Mouse (Mus musculus) NIH3T3 (cell line): Measurements from ENCODE around the gene Syt15.
A peak's percentile ranks its signal among the peaks of the same experiment; 100 is the strongest.
"Not testable (repeated sequence)": the region's sequence is repeated elsewhere in the genome, so short reads cannot be mapped to it uniquely, and the experiment has no call there.

ENCODE experiments used
- DNase-seq: peaks from one replicate; pipeline ENCODE4 v3.0.0-alpha.2; 2012; ENCODE audit warnings: low read depth

Gene Syt15

DNA sequence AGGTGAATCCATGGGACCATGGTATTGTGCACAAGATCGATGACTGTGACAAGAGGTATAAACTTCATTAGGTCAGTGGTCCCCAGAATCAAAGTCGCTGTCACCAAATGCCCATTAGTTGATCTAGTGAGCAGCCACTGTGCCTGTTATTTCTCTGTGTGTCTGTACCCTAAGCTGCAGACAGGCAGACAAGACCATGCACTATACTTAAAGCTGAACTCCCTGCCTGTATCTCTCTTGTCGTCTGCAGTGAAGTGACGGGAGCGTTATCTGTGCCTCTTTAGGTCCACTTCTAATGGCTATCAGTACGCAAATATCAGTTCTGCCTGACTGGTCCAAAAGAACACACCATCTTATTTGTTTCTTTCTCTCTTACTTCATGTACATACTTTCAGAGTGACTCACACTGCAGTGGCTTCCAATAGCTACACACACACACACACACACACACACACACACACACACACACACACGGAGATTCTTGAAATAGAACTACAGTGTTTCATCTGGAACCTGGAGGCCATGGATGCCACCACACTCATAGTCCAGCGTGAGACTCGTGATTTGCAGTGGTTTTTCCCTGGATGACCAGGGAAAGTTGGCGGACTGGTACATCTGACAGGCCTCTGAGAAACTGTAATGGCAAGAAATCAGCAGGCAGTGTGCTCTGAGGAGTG lies 9.6 kb downstream of the Syt15 start:
- peak; percentile 75 for DNase-seq

GRCm38 (mm10) chr14:34232340-34232739 lies 12.9 kb downstream of the Syt15 start:
- DNase-seq: no peak

DNA sequence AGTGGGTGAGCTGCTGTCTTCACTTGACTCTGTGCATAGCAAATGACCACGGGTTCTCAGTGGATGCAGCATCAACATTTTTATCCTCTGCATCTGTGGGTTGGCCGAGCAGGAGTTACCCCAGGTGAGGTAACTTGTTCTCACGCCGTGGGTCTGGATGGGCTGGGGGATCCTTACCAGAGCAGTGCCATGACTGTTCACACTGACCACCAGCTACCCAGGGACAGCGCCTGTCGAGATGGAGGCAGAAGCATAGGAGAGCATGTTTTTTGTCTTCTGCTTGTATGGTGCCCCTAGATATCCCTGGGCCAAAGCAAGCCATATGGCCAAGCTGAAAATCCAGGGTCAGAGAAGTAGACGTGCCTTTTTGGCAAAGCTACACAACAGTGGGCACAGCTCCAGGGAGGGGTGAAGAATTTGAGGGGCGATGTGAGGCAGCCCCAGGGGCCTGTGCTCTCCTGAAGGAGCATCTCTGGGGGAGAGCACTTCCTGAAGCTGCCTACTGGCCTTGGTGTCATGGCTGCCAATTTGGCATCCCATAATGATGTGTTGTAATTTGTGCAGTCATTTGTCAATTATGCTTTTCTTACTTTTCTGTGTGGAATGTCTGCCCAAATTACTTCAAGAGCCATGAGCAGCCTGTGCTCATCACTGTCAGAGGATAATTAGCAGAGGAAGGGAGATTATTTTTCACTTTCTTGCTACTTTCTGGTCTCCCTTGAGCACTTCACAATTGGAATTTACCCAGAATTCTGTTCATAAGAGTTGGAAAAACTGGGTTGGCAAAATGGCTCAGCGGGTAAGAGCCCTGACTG lies 13.7 kb downstream of the Syt15 start:
- no peak for DNase-seq

DNA sequence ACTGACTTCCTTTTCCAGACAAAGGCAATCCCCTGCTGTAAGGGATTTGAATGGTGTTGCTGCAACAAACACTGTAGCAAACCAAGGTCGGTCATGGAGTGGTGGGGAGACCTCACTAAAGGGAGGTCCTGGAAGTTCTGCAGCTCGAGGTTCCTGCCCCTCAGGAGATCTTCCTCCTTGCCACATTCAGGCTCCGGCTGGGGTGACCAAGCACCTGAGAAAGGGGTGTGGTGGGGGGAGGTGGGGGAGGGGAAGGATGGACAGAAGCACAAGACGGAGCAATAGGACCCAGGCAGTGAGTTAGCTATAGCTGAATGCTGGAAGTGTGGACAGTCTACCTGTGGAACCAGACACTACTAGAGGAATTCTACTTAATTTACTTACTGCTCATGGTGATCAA lies 14.5 kb downstream of the Syt15 start:
- DNase-seq: no peak

- DNase-seq: peak; percentile 78
Measured at GRCm38 (mm10) chr14:34234630-34235380, 15.4 kb downstream of the Syt15 start.

DNA sequence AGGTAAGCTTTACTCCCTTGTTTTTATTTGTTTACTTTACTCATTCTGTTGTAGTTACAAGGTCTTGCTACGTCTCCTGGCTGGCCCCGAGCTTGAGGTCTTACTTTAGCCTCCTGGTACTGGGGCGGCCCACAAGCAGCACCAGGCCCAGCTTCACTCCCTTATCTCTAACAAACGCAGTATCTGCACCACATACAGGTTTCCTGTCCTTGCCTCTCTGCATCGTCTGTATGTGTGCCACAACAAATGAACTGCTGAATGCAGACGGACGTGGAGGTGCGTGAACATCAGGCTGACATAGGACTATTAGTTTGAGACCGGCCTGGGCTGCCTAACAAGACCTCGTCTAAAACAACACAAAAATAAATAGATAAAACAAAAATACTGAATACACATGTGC lies 20.9 kb downstream of the Syt15 start:
- DNase-seq: no peak

DNA sequence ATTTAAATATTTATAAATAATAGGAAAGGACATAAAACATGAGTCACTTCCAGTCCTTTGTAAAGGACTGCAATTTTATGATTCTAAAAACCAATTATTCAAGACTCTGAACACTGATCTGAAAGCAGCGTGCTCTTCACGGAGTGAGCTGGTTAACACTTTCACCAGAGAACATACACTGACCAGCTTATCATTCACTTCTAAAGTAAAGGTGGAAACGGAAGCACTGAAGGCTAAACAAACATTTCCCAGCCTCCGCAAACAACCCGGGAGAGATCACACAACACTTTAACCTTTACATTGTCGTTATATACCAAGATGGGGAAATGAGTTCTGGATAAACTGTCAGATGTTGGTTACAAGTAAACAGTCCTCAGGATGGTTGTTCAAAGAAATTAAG lies 21.3 kb downstream of the Syt15 start:
- no peak for DNase-seq

- no peak for DNase-seq
Measured at GRCm38 (mm10) chr14:34252470-34253145, 33.2 kb downstream of the Syt15 start.

DNA sequence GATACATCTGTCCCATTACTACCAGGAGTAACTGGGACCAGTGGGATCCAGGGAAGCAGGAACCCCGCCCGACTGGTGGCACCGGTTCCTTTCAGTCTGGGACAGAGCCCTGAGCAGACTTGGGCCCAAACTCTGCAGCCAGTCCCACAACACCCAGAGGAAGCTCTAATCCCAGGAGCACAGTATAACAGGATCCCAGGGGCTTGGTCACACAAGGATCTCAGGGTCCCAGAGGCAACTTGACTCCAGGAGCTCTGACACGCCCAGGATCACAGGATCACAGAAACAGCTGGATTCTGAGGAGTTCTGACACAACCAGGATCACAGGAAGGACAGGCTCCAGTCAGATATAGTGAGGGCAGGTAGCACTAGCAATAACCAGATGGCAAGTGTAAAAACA lies 33.9 kb downstream of the Syt15 start:
- no peak for DNase-seq

DNA sequence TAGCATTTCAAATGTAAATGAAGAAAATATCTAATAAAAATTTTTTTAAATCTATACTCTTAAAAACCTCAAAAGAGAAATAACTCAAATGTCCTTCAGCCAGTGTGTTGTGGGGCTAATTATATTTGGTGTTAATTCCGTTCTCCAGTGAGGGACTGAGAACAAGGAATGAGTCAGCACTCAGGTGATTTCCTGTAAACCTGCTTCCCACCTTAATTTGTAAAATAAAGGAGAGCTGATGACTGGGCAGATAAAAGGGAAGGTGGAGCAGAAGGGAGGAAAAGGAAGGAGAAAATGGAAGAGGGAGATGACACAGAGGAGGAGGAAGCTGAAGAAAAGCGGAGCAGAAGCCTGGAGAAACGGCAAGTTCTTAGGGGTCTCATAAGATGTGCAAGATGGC lies 39.1 kb downstream of the Syt15 start:
- not testable (repeated sequence) for DNase-seq

DNA sequence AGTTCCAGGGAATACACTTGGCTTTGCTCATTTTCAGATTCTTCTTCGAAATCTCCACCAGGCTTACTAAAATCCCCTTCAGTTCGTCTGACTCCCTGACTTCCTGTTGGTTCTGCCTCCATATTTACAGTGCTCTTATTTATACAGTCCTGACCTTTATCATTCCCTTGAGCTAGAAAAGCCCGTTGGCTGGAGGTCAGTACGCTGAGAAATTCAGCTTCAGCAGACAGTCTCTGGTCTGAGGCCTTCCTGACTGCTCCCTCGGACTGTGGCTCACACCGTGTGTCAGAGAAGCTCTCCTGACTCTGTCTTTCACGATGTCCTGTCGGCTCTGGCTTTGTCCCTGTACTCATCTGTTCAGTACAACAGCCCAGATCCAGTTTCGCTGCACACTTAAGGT lies 48.7 kb downstream of the Syt15 start:
- no peak for DNase-seq

GRCm38 (mm10) chr14:34273280-34273679 lies 53.9 kb downstream of the Syt15 start:
- DNase-seq: peak; percentile 58

DNA sequence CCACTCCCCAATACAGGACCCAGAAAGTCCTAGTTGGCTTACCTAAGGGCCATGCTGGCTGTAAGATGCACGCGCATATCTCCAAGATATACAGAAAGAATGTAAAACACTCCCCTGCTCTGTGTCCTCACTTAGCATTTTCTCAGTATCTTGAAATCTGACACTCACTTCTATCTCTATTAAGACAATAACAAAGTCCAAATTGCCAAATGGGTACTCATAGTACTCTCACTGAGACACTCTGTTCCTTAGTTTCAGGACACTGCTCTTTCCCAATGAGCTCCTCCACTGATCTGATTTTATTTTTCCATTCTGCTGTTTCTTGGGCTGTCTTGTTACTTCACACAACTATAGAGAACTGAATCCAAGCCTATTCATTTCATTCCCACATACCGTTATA lies 54.7 kb downstream of the Syt15 start:
- no peak for DNase-seq

DNA sequence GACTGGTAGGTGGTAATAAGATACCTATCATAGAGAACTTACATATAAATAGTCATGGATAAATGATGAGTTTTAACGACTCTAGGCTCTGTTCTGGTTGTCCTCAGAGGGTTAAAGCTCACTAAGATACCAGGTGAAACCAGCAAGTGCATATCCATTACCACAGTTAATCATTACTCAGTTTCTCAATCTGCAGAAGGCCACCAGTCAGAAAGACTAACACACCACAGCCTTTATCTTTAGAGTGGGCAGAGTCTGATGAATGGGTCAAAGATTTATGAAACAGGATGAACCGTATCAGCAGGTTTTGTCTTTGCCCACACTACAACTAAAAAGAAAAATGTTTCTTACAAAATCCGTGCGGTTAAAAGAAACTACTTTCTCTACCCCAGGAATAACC lies 55.8 kb downstream of the Syt15 start:
- DNase-seq: no peak

DNA sequence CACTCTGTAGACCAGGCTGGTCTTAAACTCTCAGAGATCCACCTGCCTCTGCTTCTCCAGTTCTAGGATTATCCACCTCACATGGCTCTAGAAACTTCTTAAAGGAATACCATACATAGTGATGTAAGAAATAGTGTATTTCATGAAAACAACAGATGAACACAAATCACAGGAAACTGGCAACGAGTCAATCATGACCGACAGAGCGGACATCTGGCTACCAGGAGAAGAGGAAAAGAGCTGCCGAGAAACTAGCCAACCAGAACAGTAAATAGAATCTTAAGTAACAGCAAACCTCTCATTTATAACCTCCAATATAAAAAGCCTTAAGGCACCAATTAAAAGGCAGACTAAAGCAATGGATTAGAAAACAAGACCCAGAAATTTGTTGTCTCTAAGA lies 60.3 kb downstream of the Syt15 start:
- DNase-seq: peak; percentile 17
